Mouse (Mus musculus) adrenal gland, postnatal 14 days (tissue): ENCODE results near the gene Rgs16. TPM values are rescaled to one million over a fixed set of nuclear protein-coding genes. Genes with fewer than 3 reads are reported as not detected.
"Not testable (repeated sequence)": the region's sequence is repeated elsewhere in the genome, so short reads cannot be mapped to it uniquely, and the experiment has no call there.

Experiments
- DNase-seq: peaks from one replicate; pipeline ENCODE4 v3.0.0; 2021; ENCODE audit warnings: mixed read lengths
- total RNA-seq: library from RNA; stranded (reverse); gene quantifications from 2 replicates; pipeline ENCODE4 v1.2.3, GENCODE M21; 2021

The Rgs16 gene
- total RNA-seq, 1 experiment from 2014 or later: 2.9 TPM

GRCm38 (mm10) chr1:153751763-153752301 lies 11.7 kb downstream of the Rgs16 start:
- DNase-seq: peak; percentile 68

GRCm38 (mm10) chr1:153752521-153752920 lies 12.4 kb downstream of the Rgs16 start:
- DNase-seq: no peak

- no peak for DNase-seq
These were observed 13.7 kb downstream of the Rgs16 start for GRCm38 (mm10) chr1:153753725-153754464.

GRCm38 (mm10) chr1:153764136-153764535 lies 24.0 kb downstream of the Rgs16 start:
- DNase-seq: no peak

DNA sequence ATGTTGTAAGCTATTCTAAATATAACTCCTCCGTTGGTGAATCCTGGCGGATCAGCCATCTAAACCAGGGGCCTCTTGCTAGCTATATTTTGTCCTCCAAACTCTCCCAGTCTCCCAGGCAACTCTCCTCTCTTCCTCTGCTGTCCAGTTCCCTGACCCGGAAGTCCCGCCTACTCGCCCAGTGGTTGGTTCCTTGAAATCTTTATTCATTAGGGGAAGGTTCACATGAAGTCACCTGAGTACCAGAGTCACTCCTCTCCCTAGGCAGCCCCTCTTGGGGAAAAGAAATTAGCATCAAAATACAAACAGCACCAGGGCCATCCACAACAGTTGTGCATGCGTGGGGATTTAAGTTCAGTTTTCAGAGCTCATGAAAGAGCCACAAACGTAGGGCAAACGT lies 26.1 kb downstream of the Rgs16 start:
- DNase-seq: peak; percentile 19

- DNase-seq: no peak
These were observed 27.1 kb downstream of the Rgs16 start for GRCm38 (mm10) chr1:153767281-153767680.

- DNase-seq: no peak
These were observed 28.3 kb downstream of the Rgs16 start for GRCm38 (mm10) chr1:153768465-153768864.

DNA sequence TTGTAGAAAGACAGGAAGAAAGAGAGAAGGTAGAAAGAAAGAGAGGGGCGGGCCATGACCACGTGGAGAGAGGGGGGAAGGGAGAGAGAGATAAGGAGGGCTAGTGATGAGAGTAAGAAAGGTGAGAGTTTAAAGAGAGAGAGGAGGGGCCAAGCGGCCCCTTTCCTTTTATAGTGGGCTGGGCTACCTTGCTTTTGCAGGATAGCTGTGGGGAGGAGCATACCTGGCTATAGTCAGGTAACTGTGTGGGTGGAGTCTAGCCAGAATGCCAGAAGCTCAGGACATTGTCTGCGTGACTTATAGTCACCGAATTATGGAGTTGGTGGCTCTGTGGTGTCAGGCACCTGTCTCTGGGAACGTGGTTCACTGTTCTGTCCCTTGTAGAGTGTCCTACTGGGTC lies 29.4 kb downstream of the Rgs16 start:
- not testable (repeated sequence) for DNase-seq

- no peak for DNase-seq
These were observed 30.0 kb downstream of the Rgs16 start for GRCm38 (mm10) chr1:153769998-153770775.

DNA sequence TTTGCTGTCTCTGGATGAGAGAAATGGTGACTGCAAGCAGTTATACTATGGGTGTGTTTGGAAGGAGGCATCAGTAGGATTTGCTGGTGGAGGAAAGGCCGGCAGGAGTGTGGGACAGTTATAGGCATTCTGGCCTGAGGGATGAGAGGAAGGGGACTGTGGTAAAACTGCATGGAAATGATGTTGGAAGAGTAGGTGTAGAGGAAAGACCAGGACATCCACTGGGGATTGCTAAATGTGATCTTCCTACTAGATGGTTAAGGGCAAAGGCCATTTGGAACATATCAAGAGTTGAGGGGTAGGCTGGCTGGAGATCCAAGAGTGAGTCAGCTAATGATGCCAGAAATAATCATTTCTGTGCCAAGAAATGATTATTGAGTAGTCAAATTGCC lies 30.6 kb downstream of the Rgs16 start:
- DNase-seq: no peak

DNA sequence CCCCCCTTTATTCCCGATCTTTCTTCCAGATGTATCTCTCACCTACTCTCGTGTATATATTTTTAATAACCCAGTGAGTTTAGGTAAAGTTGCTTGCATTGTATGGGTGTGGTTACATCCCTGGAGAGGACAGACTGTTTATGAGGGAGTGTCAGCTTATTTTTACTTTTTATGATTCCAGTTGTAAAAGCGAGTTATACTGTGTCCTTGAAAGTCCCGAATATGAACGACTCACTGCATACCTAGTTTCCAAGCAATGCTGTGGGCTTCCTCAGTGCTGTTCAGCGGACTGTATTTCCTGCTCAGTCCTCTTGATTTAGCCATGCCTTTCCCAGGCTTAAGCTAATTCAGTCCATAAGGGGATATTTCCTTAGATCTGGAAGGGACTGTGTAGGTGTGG lies 35.0 kb downstream of the Rgs16 start:
- DNase-seq: no peak

- DNase-seq: no peak
These were observed 36.1 kb downstream of the Rgs16 start for GRCm38 (mm10) chr1:153776257-153776656.

GRCm38 (mm10) chr1:153778205-153778604 lies 38.1 kb downstream of the Rgs16 start:
- no peak for DNase-seq

DNA sequence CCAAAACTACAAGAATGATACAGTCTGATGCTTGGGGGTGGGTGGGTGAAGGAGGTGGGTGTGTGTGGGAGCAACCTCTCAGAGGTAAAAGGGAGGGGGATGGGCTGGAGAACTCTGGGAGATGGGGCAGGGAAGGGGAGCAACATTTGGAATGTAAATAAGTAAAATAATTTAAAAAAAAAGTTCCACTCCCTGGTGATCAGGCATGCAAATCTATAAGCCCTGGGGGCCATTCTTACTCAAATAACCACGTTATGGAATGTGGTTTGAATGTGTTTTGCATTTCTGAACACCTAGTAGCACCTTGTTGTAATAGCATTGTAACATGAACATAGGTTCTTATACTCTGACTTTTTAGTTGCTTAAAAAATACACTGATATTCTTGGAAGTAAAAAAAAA lies 43.2 kb downstream of the Rgs16 start:
- no peak for DNase-seq

- no peak for DNase-seq
These were observed 45.5 kb downstream of the Rgs16 start for GRCm38 (mm10) chr1:153785608-153786007.

GRCm38 (mm10) chr1:153790708-153791107 lies 50.6 kb downstream of the Rgs16 start:
- no peak for DNase-seq

DNA sequence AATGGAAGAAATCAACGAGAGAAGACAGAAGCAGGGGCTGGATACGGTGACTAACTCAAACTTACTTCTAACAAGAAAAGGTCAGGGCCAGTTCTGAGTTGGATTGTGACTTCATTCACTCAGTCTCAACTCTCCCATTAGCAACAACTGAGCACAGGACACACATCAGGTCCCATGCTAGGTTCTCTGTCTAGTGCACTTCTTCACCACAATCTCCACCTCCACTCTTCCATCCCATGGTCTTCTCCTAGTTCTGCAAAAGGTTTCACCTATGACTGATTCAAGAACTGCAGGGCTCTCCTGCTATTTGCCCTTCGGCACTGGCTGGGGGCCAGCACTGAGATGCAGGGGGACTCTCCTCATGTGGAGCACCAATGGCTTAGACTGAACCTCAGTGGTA lies 54.1 kb downstream of the Rgs16 start:
- peak; percentile 21 for DNase-seq

Other genes starting within 250 kb of the Rgs16 start
- 3.1 and 5.6 TPM in 2 replicates for gene Npl, start 190.3 kb upstream of the Rgs16 start, total RNA-seq
- 0.07 and 0.41 TPM in 2 replicates for gene Rgs8, start 87.3 kb upstream of the Rgs16 start, total RNA-seq
- gene Rnasel, start 9.1 kb downstream of the Rgs16 start, total RNA-seq: 10.0 and 13.1 TPM in 2 replicates
- gene Rgsl1, start 103.8 kb downstream of the Rgs16 start, total RNA-seq: 0.30 TPM in 1 of 2 replicates, not detected in the other
- gene Teddm1b, start 134.0 kb downstream of the Rgs16 start, total RNA-seq: not detected in 2 replicates
- gene Teddm1a, start 151.4 kb downstream of the Rgs16 start, total RNA-seq: not detected in 2 replicates
- gene Glul, start 159.6 kb downstream of the Rgs16 start, total RNA-seq: 950 and 1,478 TPM in 2 replicates
- gene Teddm2, start 159.9 kb downstream of the Rgs16 start, total RNA-seq: 0.26 and 0.53 TPM in 2 replicates